Mouse (Mus musculus) megakaryocyte, embryonic 14.5 days (primary cell): Measurements from ENCODE around the gene Myof. TPM values are rescaled to one million over a fixed set of nuclear protein-coding genes. Genes with fewer than 3 reads are reported as not detected.

Experiments
- H3K27me3 ChIP-seq: replicated peaks from 2 replicates; pipeline ENCODE3; 2012; ENCODE audit warnings: inconsistent platforms
- H3K36me3 ChIP-seq: replicated peaks from 2 replicates; pipeline ENCODE3; 2012; ENCODE audit warnings: low read length, inconsistent platforms, mixed read lengths
- H3K4me1 ChIP-seq: 2 replicates; pipeline ENCODE4 v1.6.1; 2012; ENCODE audit warnings: inconsistent platforms
- H3K4me3 ChIP-seq: replicated peaks from 2 replicates; pipeline ENCODE3; 2012; ENCODE audit warnings: moderate library complexity, mild to moderate bottlenecking, inconsistent platforms
- H3K9me3 ChIP-seq: 2 replicates; pipeline ENCODE4 v1.6.1; 2012; ENCODE audit warnings: inconsistent platforms
- FLI1 ChIP-seq: IDR thresholded peaks from 2 replicates; pipeline ENCODE4 v1.6.1; 2012; ENCODE audit warnings: low read length, inconsistent platforms, mixed read lengths
- GATA1 ChIP-seq: IDR thresholded peaks from 3 replicates; pipeline ENCODE4 v1.6.1; 2012; ENCODE audit warnings: mixed read lengths, low read length, inconsistent platforms, borderline replicate concordance
- polyA plus RNA-seq: library from polyadenylated mRNA; stranded (reverse); fragments of >175 nt; gene quantifications from 2 replicates; pipeline ENCODE4 v1.2.3, GENCODE M21; 2012; ENCODE audit warnings: low replicate concordance; ENCODE audit not compliant: insufficient read depth

Myof gene
- polyA plus RNA-seq, 1 experiment = 6.2 TPM

DNA sequence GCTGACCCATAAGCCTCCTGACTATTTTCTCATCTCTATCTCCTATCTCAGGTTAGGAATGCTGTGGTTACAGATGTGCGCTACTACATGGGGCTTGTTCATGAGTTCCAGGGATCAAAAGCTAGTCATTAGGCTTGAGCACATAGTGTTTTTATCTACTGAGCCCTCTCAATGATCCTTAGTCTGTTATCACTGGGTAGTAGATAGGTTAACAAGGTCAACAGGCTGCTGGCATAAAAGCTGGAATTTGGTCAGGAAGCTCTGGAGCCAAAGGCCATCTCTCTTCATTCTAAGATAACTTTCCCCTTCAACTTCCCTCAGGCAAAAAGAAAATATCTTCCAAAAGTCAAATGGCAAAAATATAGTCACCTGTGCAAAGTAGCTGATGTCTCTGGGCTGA lies 183.1 kb downstream of the Myof start:
- no peaks in the 10 kb centered on the region for H3K4me1 ChIP-seq
- H3K36me3 ChIP-seq = no peaks in the 10 kb centered on the region
- H3K9me3 ChIP-seq = no peaks in the 10 kb centered on the region
- no peak for TF ChIP-seq FLI1
- no peak overlapping the region for H3K4me3 ChIP-seq
- H3K27me3 ChIP-seq = peaks cover 6% of the 10 kb centered on the region

DNA sequence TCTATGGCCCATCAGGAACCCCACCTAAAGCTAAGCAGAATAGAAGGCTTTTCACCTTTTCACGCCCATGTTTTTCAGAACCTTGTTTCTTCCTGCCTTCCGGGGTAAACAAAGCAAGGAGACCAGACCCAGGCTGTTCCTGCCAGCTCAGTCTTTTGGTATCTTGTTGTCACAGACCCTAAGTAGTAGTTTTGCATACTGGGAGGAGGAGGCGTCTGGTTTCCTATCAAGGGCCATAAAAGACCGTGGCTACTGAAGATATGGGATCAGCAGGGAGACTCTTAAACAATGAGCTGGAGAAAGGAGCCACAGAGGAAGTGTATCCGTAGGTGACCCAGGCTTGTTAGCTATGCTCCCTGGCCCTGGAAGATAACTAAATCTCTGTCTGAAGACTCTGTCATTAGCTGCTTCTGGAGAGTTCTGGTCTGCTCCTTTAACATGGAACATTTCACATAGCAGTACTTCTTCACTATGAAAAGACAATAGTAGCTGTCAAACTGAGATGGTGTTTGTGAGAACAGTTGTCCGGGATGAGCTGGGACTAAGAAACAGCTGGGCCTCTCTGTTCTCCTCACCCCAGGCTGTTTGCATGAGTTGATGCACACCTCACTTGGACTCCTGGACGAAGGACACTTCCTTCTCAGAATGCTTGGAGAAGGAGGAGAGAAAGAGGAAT lies 184.8 kb downstream of the Myof start:
- Histone ChIP-seq H3K4me3 (no peak overlapping the region), H3K36me3 (no peaks in the 10 kb centered on the region), H3K9me3 (no peaks in the 10 kb centered on the region), H3K4me1 (no peaks in the 10 kb centered on the region), H3K27me3 (peaks cover 9% of the 10 kb centered on the region)
- TF ChIP-seq GATA1 = no peak
- no peak for TF ChIP-seq FLI1

DNA sequence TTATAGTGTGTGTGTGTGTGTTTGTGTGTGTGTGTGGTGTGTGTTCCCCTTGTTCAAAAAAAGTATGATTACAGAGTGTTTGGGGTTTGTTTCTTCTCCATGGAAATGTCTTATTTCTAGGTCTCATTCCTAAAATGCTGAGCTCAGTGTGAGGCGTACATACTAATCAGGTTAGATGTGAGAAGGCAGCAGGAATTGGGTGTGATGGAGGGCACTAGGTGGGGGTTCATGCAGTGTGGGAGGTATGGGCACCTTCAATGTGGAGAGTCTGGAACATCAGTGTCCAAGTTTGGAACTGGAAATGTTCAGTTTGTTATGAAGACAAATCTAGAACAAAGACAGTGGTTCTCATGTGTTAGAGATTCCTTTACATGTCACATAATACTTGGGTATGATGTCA lies 191.3 kb downstream of the Myof start:
- TF ChIP-seq GATA1 (no peak), FLI1 (no peak)
- H3K9me3 ChIP-seq = no peaks in the 10 kb centered on the region
- no peak overlapping the region for H3K4me3 ChIP-seq
- H3K36me3 ChIP-seq = no peaks in the 10 kb centered on the region
- peaks cover 12% of the 10 kb centered on the region for H3K27me3 ChIP-seq
- no peaks in the 10 kb centered on the region for H3K4me1 ChIP-seq

DNA sequence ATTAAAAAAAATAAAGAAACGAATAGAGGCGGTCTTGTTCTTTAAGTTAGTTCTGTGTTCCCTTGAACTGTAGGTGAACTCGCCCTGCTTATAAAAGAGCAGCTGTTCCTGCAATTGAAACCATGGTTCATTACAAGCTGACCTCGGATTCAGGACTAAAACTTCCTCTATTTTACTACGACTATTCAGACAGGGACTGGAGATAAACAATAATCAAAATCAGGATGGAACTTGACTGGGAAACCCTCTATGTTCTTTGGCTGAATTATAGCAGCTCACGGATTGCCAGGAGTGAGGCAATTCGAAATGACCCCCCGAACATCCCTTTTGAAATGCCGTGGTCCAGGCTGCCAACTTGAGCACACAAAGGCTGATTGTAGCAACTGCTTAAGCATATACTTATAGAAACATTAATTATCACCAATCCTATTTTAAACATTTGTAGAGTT lies 191.8 kb downstream of the Myof start:
- Histone ChIP-seq H3K27me3 (peaks cover 10% of the 10 kb centered on the region), H3K36me3 (no peaks in the 10 kb centered on the region), H3K9me3 (no peaks in the 10 kb centered on the region), H3K4me3 (no peak overlapping the region), H3K4me1 (no peaks in the 10 kb centered on the region)
- no peak for TF ChIP-seq GATA1
- no peak for TF ChIP-seq FLI1

Other genes starting within 250 kb of the Myof start
- 3.4 TPM in 1 of 2 replicates, not detected in the other for gene Cep55, start 11.4 kb upstream of the Myof start, polyA plus RNA-seq
- not detected in 2 replicates for gene Ffar4, start 53.5 kb upstream of the Myof start, polyA plus RNA-seq
- gene Rbp4, start 81.7 kb upstream of the Myof start, polyA plus RNA-seq = not detected in 2 replicates
- gene Pde6c, start 89.2 kb upstream of the Myof start, polyA plus RNA-seq = not detected in 2 replicates
- gene Fra10ac1, start 180.6 kb upstream of the Myof start, polyA plus RNA-seq = 7.1 TPM in 1 of 2 replicates, not detected in the other
- gene Lgi1, start 221.0 kb upstream of the Myof start, polyA plus RNA-seq = not detected in 2 replicates